Mouse (Mus musculus): ENCODE measurements around the gene Zbtb20. TPM values are rescaled to one million over a fixed set of nuclear protein-coding genes. Genes with fewer than 3 reads are reported as not detected.
A peak's percentile ranks its signal among the peaks of the same experiment; 100 is the strongest.

The Zbtb20 gene
- polyA plus RNA-seq, 1 experiment from 2014 or later = 44.1 TPM

- H3K9ac ChIP-seq (ENCODE audit: low read length) = no peak overlapping the region
- no peak overlapping the region for H3K4me2 ChIP-seq (ENCODE audit: low read depth)
- no peak for ATAC-seq (ENCODE audit: insufficient read depth, low FRiP score, low TSS enrichment)
- no peak overlapping the region for H3K27ac ChIP-seq (ENCODE audit: low read depth, low read length)
- no peaks in the 10 kb centered on the region for H3K36me3 ChIP-seq (ENCODE audit: control insufficient read depth, insufficient read depth, low read length)
- no peaks in the 10 kb centered on the region for H3K9me3 ChIP-seq (ENCODE audit: control insufficient read depth, low read length)
- DNase-seq (ENCODE audit: low spot score) = no peak
- H3K4me3 ChIP-seq (ENCODE audit: low read depth, low read length) = no peak overlapping the region
- no peaks in the 10 kb centered on the region for H3K27me3 ChIP-seq (ENCODE audit: control insufficient read depth, insufficient read depth, low read length)
- H3K4me1 ChIP-seq (ENCODE audit: control insufficient read depth, insufficient read depth, low read length) = no peaks in the 10 kb centered on the region
- WGBS = 84% methylated on average over 9 of the region's 9 CpGs
Measured at GRCm38 (mm10) chr16:43495175-43495818, 619.6 kb downstream of the Zbtb20 start.

- no peak overlapping the region for H3K4me2 ChIP-seq (ENCODE audit: low read depth)
- no peak overlapping the region for H3K27ac ChIP-seq (ENCODE audit: low read depth, low read length)
- no peak for ATAC-seq (ENCODE audit: insufficient read depth, low FRiP score, low TSS enrichment)
- 72% methylated on average over 2 of the region's 2 CpGs for WGBS
- no peaks in the 10 kb centered on the region for H3K27me3 ChIP-seq (ENCODE audit: control insufficient read depth, insufficient read depth, low read length)
- no peaks in the 10 kb centered on the region for H3K9me3 ChIP-seq (ENCODE audit: control insufficient read depth, low read length)
- 0 out of 2 replicates have a peak, but pooled peaks cover 1% of the 10 kb centered on the region for H3K4me1 ChIP-seq (ENCODE audit: control insufficient read depth, insufficient read depth, low read length)
- no peaks in the 10 kb centered on the region for H3K36me3 ChIP-seq (ENCODE audit: control insufficient read depth, insufficient read depth, low read length)
- H3K9ac ChIP-seq (ENCODE audit: low read length) = no peak overlapping the region
- no peak for DNase-seq (ENCODE audit: low spot score)
- H3K4me3 ChIP-seq (ENCODE audit: low read depth, low read length) = no peak overlapping the region
Measured at GRCm38 (mm10) chr16:43497093-43497492, 621.4 kb downstream of the Zbtb20 start.

GRCm38 (mm10) chr16:43500132-43500853 is 624.6 kb downstream of the Zbtb20 start:
- Histone ChIP-seq H3K27me3 (ENCODE audit: control insufficient read depth, insufficient read depth, low read length) (no peaks in the 10 kb centered on the region), H3K9me3 (ENCODE audit: control insufficient read depth, low read length) (no peaks in the 10 kb centered on the region), H3K9ac (ENCODE audit: low read length) (no peak overlapping the region), H3K4me2 (ENCODE audit: low read depth) (no peak overlapping the region), H3K27ac (ENCODE audit: low read depth, low read length) (no peak overlapping the region), H3K4me3 (ENCODE audit: low read depth, low read length) (no peak overlapping the region), H3K36me3 (ENCODE audit: control insufficient read depth, insufficient read depth, low read length) (no peaks in the 10 kb centered on the region), H3K4me1 (ENCODE audit: control insufficient read depth, insufficient read depth, low read length) (0 out of 2 replicates have a peak, but pooled peaks cover 8% of the 10 kb centered on the region)
- DNase-seq (ENCODE audit: low spot score) (no peak), ATAC-seq (ENCODE audit: insufficient read depth, low FRiP score, low TSS enrichment) (no peak)
- 85% methylated on average over 8 of the region's 8 CpGs for WGBS

GRCm38 (mm10) chr16:43501284-43501683 is 625.6 kb downstream of the Zbtb20 start:
- Histone ChIP-seq H3K27me3 (ENCODE audit: control insufficient read depth, insufficient read depth, low read length) (no peaks in the 10 kb centered on the region), H3K4me3 (ENCODE audit: low read depth, low read length) (no peak overlapping the region), H3K36me3 (ENCODE audit: control insufficient read depth, insufficient read depth, low read length) (no peaks in the 10 kb centered on the region), H3K4me1 (ENCODE audit: control insufficient read depth, insufficient read depth, low read length) (peaks cover 15% of the 10 kb centered on the region; the same call in 1 of the 2 replicates), H3K4me2 (ENCODE audit: low read depth) (no peak overlapping the region), H3K9me3 (ENCODE audit: control insufficient read depth, low read length) (no peaks in the 10 kb centered on the region), H3K9ac (ENCODE audit: low read length) (no peak overlapping the region), H3K27ac (ENCODE audit: low read depth, low read length) (no peak overlapping the region)
- ATAC-seq (ENCODE audit: insufficient read depth, low FRiP score, low TSS enrichment) = no peak
- WGBS = 83% methylated on average over 4 of the region's 4 CpGs
- DNase-seq (ENCODE audit: low spot score) = no peak

- no peaks in the 10 kb centered on the region for H3K36me3 ChIP-seq (ENCODE audit: control insufficient read depth, insufficient read depth, low read length)
- H3K4me3 ChIP-seq (ENCODE audit: low read depth, low read length) = peak overlapping the region; percentile 53
- no peaks in the 10 kb centered on the region for H3K9me3 ChIP-seq (ENCODE audit: control insufficient read depth, low read length)
- peak overlapping the region; percentile 97 for H3K27ac ChIP-seq (ENCODE audit: low read depth, low read length)
- no peaks in the 10 kb centered on the region for H3K27me3 ChIP-seq (ENCODE audit: control insufficient read depth, insufficient read depth, low read length)
- H3K4me2 ChIP-seq (ENCODE audit: low read depth) = peak overlapping the region; percentile 54
- 38% methylated on average over 12 of the region's 12 CpGs for WGBS
- no peak for ATAC-seq (ENCODE audit: insufficient read depth, low FRiP score, low TSS enrichment)
- H3K4me1 ChIP-seq (ENCODE audit: control insufficient read depth, insufficient read depth, low read length) = peaks cover 22% of the 10 kb centered on the region
- peak; percentile 30 for DNase-seq (ENCODE audit: low spot score)
- no peak overlapping the region for H3K9ac ChIP-seq (ENCODE audit: low read length)
Measured at GRCm38 (mm10) chr16:43502339-43503009, 626.8 kb downstream of the Zbtb20 start.

GRCm38 (mm10) chr16:43503010-43503635 is 627.4 kb downstream of the Zbtb20 start:
- Histone ChIP-seq H3K4me1 (ENCODE audit: control insufficient read depth, insufficient read depth, low read length) (peaks cover 22% of the 10 kb centered on the region), H3K27ac (ENCODE audit: low read depth, low read length) (peak overlapping the region; percentile 97), H3K4me2 (ENCODE audit: low read depth) (peak overlapping the region; percentile 54), H3K36me3 (ENCODE audit: control insufficient read depth, insufficient read depth, low read length) (no peaks in the 10 kb centered on the region), H3K9me3 (ENCODE audit: control insufficient read depth, low read length) (no peaks in the 10 kb centered on the region), H3K4me3 (ENCODE audit: low read depth, low read length) (peak overlapping the region; percentile 53), H3K27me3 (ENCODE audit: control insufficient read depth, insufficient read depth, low read length) (no peaks in the 10 kb centered on the region), H3K9ac (ENCODE audit: low read length) (peak overlapping the region; percentile 87)
- 6% methylated on average over 13 of the region's 13 CpGs for WGBS
- ATAC-seq (ENCODE audit: insufficient read depth, low FRiP score, low TSS enrichment) (peak; percentile 90), DNase-seq (ENCODE audit: low spot score) (peak; percentile 74)

- H3K9ac ChIP-seq (ENCODE audit: low read length) = peak overlapping the region; percentile 87
- 1% methylated on average over 5 of the region's 5 CpGs for WGBS
- no peaks in the 10 kb centered on the region for H3K9me3 ChIP-seq (ENCODE audit: control insufficient read depth, low read length)
- peaks cover 22% of the 10 kb centered on the region for H3K4me1 ChIP-seq (ENCODE audit: control insufficient read depth, insufficient read depth, low read length)
- peak; percentile 52 for DNase-seq (ENCODE audit: low spot score)
- H3K27ac ChIP-seq (ENCODE audit: low read depth, low read length) = peak overlapping the region; percentile 97
- H3K27me3 ChIP-seq (ENCODE audit: control insufficient read depth, insufficient read depth, low read length) = no peaks in the 10 kb centered on the region
- peak overlapping the region; percentile 54 for H3K4me2 ChIP-seq (ENCODE audit: low read depth)
- H3K4me3 ChIP-seq (ENCODE audit: low read depth, low read length) = peak overlapping the region; percentile 53
- ATAC-seq (ENCODE audit: insufficient read depth, low FRiP score, low TSS enrichment) = peak; percentile 49
- H3K36me3 ChIP-seq (ENCODE audit: control insufficient read depth, insufficient read depth, low read length) = no peaks in the 10 kb centered on the region
Measured at GRCm38 (mm10) chr16:43503636-43504010, 627.9 kb downstream of the Zbtb20 start.

- Histone ChIP-seq H3K27ac (ENCODE audit: low read depth, low read length) (peak overlapping the region; percentile 97), H3K27me3 (ENCODE audit: control insufficient read depth, insufficient read depth, low read length) (no peaks in the 10 kb centered on the region), H3K4me3 (ENCODE audit: low read depth, low read length) (peak overlapping the region; percentile 53), H3K36me3 (ENCODE audit: control insufficient read depth, insufficient read depth, low read length) (no peaks in the 10 kb centered on the region), H3K4me2 (ENCODE audit: low read depth) (peak overlapping the region; percentile 54), H3K4me1 (ENCODE audit: control insufficient read depth, insufficient read depth, low read length) (peaks cover 22% of the 10 kb centered on the region), H3K9me3 (ENCODE audit: control insufficient read depth, low read length) (no peaks in the 10 kb centered on the region), H3K9ac (ENCODE audit: low read length) (peak overlapping the region; percentile 87)
- no peak for ATAC-seq (ENCODE audit: insufficient read depth, low FRiP score, low TSS enrichment)
- DNase-seq (ENCODE audit: low spot score) = peak; percentile 82
- WGBS = 1% methylated on average over 3 of the region's 3 CpGs
Measured at GRCm38 (mm10) chr16:43504151-43504550, 628.5 kb downstream of the Zbtb20 start.

Measured in neural tube, embryonic 11.5 days (tissue).